Mouse (Mus musculus) heart, postnatal 10 days (tissue): Measurements from ENCODE around the gene Itgb4. TPM values are rescaled to one million over a fixed set of nuclear protein-coding genes. Genes with fewer than 3 reads are reported as not detected.

Experiments used
- DNase-seq, 2 experiments: peaks; one replicate each; pipeline ENCODE4 v3.0.0; 2021
- intact Hi-C: fragments of 180-260 bp; cut with DNase I; formaldehyde crosslinking; loops from one replicate; pipeline ENCODE4 v1.15.1; 2025
- total RNA-seq, 2 experiments: library from RNA; stranded (reverse); gene quantifications; 2 replicates each; pipeline ENCODE4 v1.2.3; 2021

Gene Itgb4
- 1 to 10 TPM; 4.8 to 5.5 TPM for total RNA-seq

GRCm38 (mm10) chr11:115974309-115975082, at the start of gene Itgb4:
TSS of gene Itgb4 (plus strand) at chr11:115974709.
- intact Hi-C loops: no loop called here
- DNase-seq: peak in 1 of 2 experiments; percentile 32

GRCm38 (mm10) chr11:115929031-115929430, 45.5 kb upstream of the Itgb4 start:
- intact Hi-C loops: no loop called here
- no peak for DNase-seq

- intact Hi-C loops: no loop called here
- DNase-seq: no peak
Observed at GRCm38 (mm10) chr11:115929818-115930217, 44.7 kb upstream of the Itgb4 start.

- intact Hi-C loops: no loop called here
- DNase-seq: no peak
Observed at GRCm38 (mm10) chr11:115931235-115931634, 43.3 kb upstream of the Itgb4 start.

- DNase-seq: peak; percentile 98 to 99
- intact Hi-C loops: no loop called here
Observed at GRCm38 (mm10) chr11:115933108-115933746, 41.3 kb upstream of the Itgb4 start, which contains the start of the genes Sap30bp and Recql5. TSS of gene Sap30bp (plus strand) at chr11:115933282. TSS of gene Recql5 (minus strand) at chr11:115933477.

GRCm38 (mm10) chr11:115933747-115934110, 40.8 kb upstream of the Itgb4 start:
- intact Hi-C loops: no loop called here
- no peak for DNase-seq

GRCm38 (mm10) chr11:115939690-115940329, 34.7 kb upstream of the Itgb4 start:
- intact Hi-C loops: loop anchor here (1.0 to 5.0 kb wide), 3 partner anchors 59 to 190 kb away; no protein-coding TSS in a partner anchor
- peak; percentile 71 to 82 for DNase-seq

GRCm38 (mm10) chr11:115941980-115942379, 32.5 kb upstream of the Itgb4 start:
- intact Hi-C loops: loop anchor here (5.0 kb wide), 1 partner anchor 140 kb away; no protein-coding TSS in a partner anchor

GRCm38 (mm10) chr11:115945247-115945646, 29.3 kb upstream of the Itgb4 start:
- DNase-seq: no peak
- intact Hi-C loops: no loop called here

More at GRCm38 (mm10) chr11:115941980-115942379, 32.5 kb upstream of the Itgb4 start:
- DNase-seq: no peak

GRCm38 (mm10) chr11:115946221-115946828, 28.2 kb upstream of the Itgb4 start:
- intact Hi-C loops: no loop called here
- peak in 1 of 2 experiments; percentile 34 for DNase-seq

- intact Hi-C loops: no loop called here
- no peak for DNase-seq
Observed at GRCm38 (mm10) chr11:115948316-115948715, 26.2 kb upstream of the Itgb4 start.

- DNase-seq: no peak
- intact Hi-C loops: no loop called here
Observed at GRCm38 (mm10) chr11:115950719-115951118, 23.8 kb upstream of the Itgb4 start.

- no peak for DNase-seq
- intact Hi-C loops: no loop called here
Observed at GRCm38 (mm10) chr11:115954712-115955111, 19.8 kb upstream of the Itgb4 start.

- DNase-seq: no peak
- intact Hi-C loops: no loop called here
Observed at GRCm38 (mm10) chr11:115955195-115955858, 19.2 kb upstream of the Itgb4 start.

- no peak for DNase-seq
- intact Hi-C loops: no loop called here
Observed at GRCm38 (mm10) chr11:115956453-115956852, 18.1 kb upstream of the Itgb4 start.

- intact Hi-C loops: no loop called here
- DNase-seq: no peak
Observed at GRCm38 (mm10) chr11:115957971-115958370, 16.5 kb upstream of the Itgb4 start.

- intact Hi-C loops: no loop called here
- DNase-seq: no peak
Observed at GRCm38 (mm10) chr11:115959018-115959417, 15.5 kb upstream of the Itgb4 start.

GRCm38 (mm10) chr11:115962651-115963412, 11.7 kb upstream of the Itgb4 start:
- DNase-seq: no peak
- intact Hi-C loops: no loop called here

- DNase-seq: peak in 1 of 2 experiments; percentile 45
- intact Hi-C loops: no loop called here
Observed at GRCm38 (mm10) chr11:115964977-115965604, 9.4 kb upstream of the Itgb4 start.
